Mouse (Mus musculus) adrenal gland, adult 2 months (tissue): ENCODE data around the gene Aars2. TPM values are rescaled to one million over a fixed set of nuclear protein-coding genes. Genes with fewer than 3 reads are reported as not detected.

Experiments
- DNase-seq: peaks from one replicate; pipeline ENCODE4 v3.0.0; 2021
- polyA plus RNA-seq: library from polyadenylated mRNA; depleted of rRNA; stranded (reverse); fragments of >200 nt; gene quantifications from 2 replicates; pipeline ENCODE4 v1.2.3, GENCODE M21; 2012
- total RNA-seq, 2 experiments: library from RNA; stranded (reverse); gene quantifications; 2 replicates each; pipeline ENCODE4 v1.2.3; 2021

Gene Aars2
- total and polyA plus RNA-seq, 3 experiments, result 13.3 to 23.3 (median 17.6) TPM

DNA sequence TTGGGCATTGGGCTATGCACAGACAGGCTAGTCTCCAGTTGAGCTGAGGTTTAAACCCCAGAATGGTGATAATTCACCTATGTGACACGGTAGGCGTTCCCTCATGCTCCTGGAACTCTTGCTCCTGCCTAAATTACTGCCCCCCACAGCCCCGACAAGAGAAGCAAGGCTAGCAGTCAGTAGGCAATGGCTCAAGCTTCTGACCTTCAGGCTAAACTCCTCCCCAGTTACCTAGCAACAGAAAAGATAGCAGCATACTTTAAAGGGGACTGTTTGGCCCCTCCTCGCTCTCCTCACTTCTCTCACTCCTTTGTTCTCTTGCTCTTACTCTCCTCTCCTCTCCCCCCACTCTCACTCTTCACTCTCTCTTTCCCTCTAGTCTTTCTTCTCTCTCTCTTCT, 5.7 kb upstream of the Aars2 start:
- peak; percentile 36 for DNase-seq

GRCm38 (mm10) chr17:45502324-45502723, 4.3 kb upstream of the Aars2 start:
- no peak for DNase-seq

DNA sequence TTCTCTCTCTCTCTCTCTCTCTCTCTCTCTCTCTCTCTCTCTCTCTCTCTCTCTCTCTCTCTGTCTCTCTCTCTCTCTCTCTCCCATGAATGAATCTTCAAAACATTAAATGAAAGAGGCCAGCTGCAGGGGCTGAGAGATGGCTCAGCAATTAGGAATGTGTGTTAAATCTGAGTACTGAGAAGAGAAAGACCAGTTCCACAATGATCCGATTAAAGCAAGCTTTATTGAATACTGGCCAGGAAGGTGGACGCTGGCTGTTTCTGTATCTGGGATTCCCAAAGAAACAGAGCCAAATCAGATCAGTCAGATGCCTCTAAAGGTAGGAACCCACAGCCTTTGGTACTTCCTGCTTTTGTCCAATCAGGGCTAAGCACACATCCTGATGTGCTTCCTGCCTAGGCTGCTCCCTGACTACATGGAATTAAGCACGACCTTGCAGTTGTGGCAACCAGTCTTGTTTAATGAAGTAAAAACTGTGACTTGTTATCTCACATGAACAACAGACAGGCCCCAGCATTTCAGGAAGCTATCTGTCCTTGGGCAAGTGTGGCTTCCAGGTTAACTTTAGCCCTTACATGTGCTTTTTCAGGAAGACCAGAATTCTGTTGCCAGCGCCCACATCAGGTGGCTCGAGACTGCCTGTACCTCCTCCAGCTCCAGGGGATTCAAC, 3.2 kb upstream of the Aars2 start:
- no peak for DNase-seq

- DNase-seq, result no peak
These were observed 638 bp upstream of the Aars2 start for GRCm38 (mm10) chr17:45505941-45506465.

GRCm38 (mm10) chr17:45510871-45511270, 4.2 kb downstream of the Aars2 start:
- DNase-seq, result no peak

DNA sequence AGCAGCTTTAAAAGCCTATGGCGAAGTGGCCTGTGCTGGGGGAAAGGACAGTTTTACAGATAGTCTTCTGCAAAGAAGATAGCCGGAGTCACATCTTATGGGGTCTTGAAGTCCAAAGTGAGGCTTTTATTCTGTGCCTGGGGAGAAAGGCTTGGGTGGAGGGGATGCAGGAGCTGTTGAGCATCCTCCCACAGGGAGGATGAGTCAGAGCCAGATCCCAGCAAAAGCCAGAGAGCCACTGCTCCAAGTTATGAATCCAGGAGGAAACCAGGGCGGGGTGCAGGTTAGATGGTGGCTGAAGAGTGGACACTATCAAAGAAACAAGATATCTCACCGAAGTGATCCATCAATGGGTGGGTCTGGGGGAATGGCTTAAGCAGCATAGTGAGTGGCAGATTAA, 5.1 kb downstream of the Aars2 start:
- DNase-seq, result no peak

GRCm38 (mm10) chr17:45515204-45515726, 8.6 kb downstream of the Aars2 start:
- no peak for DNase-seq

DNA sequence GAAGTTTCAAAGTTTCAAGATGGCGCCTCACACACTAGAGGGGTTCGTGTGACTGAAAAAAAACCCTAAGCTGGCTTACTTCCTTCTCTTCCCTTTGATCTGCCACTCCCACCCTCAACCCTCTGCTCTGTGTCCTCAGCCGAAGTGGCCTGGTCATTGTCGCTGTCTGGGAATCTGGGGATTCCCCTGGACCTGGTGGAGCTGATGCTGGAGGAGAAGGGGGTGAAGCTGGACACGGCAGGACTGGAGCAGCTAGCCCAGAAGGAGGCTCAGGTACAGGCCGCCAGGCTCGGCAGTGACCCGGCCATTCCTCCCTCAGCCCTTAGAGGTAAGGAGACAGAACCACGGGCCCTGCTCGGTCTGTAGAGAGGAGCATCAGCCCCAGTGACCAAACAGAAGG, 9.2 kb downstream of the Aars2 start:
- no peak for DNase-seq

DNA sequence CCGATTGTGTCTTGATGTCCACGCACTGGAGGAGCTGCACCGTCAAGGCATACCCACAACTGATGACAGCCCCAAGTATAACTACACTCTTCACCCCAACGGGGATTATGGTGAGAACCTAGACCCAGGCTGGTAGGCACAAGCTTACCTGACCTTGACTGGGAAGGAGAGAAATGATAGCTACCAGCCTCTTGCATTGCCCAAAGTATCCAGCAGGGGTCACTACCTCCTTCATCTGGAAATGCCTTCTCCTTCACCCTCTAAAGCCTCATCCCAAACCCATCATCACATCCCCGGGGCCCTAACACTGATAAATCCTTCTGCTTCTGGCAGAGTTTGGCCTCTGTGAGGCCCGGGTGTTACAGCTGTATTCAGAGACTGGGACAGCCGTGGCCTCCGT, 9.8 kb downstream of the Aars2 start:
- DNase-seq, result peak; percentile 63

DNA sequence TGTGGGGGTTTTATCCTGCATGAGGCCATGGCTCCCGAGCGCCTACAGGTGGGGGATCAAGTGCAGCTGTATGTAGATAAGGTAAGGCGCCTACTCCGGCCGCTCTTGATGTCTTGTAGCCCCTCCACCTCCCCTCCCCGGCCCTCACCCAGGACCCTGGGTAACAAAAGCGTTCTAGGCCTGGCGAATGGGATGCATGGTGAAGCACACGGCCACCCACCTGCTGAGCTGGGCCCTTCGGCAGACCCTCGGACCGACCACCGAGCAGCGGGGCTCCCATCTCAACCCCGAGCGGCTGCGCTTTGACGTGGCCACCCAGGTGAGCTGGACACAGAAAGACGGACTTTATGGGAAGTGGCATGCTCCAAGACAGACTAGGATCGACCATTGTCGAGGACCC, 10.5 kb downstream of the Aars2 start:
- no peak for DNase-seq

- no peak for DNase-seq
These were observed 11.0 kb downstream of the Aars2 start for GRCm38 (mm10) chr17:45517549-45518215.

- DNase-seq, result no peak
These were observed 12.3 kb downstream of the Aars2 start for GRCm38 (mm10) chr17:45518766-45519475.

GRCm38 (mm10) chr17:45520136-45520535, 13.5 kb downstream of the Aars2 start:
- DNase-seq, result no peak

- DNase-seq, result no peak
These were observed 16.6 kb downstream of the Aars2 start, which contains the start of gene Tcte1 for GRCm38 (mm10) chr17:45523263-45523662. Gene Tcte1, plus strand, starts transcription at chr17:45523434.

DNA sequence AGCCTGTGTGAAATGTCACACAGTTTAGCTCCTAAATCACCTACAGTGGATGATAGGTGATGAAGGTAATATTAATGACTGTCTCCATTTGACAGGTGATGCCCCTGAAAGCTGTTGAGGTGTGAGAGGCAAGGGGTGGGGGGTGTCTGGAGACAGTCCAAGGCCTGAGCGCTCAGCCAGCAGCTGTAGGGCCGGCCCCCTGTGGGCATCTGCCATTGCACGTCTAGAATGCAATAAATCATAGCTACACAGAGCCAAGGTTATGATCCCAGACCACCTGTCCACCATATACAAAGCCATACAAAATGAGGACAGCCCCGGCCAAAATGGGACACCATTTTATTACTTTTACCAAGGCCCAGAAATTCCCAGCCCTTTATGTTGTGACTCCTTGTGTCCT, 18.3 kb downstream of the Aars2 start:
- no peak for DNase-seq

GRCm38 (mm10) chr17:45526571-45526970, 19.9 kb downstream of the Aars2 start:
- DNase-seq, result no peak

GRCm38 (mm10) chr17:45530346-45530782, 23.7 kb downstream of the Aars2 start:
- DNase-seq, result no peak

GRCm38 (mm10) chr17:45532896-45533295, 26.3 kb downstream of the Aars2 start:
- no peak for DNase-seq

DNA sequence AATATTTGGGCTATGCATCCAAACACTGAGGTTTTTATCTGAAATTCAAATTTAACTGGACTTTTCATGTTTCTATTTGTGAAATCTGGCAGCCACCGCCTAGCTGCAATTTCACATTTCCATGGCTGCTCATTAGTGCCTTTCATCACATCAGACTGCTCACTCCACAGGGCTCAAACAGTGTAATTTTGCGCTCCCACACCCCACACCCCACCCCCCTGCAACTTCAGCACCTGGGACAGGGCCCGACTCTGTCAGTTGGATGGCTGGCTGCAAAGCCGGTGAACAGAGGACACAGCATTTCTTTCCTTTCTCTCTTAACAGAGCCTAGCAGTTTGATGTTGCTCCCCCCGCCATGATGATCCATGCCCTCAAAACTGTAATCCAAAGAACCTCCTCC, 29.6 kb downstream of the Aars2 start:
- DNase-seq, result no peak

GRCm38 (mm10) chr17:45538394-45538793, 31.8 kb downstream of the Aars2 start:
- DNase-seq, result no peak

DNA sequence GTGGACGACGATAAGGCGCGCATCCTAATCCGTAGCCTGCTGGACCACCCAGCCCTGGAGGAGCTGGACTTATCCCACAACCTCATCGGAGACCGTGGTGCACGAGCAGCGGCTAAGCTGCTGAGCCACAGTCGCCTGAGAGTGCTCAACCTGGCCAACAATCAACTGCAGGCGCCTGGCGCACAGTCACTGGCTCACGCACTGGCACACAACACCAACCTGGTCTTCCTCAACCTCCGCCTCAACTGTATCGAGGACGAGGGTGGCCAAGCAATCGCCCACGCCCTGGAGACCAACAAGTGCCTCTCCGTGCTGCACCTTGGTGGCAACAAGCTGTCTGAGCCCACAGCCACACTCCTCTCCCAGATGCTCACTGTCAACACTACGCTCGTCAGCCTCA, 33.0 kb downstream of the Aars2 start:
- DNase-seq, result no peak

DNA sequence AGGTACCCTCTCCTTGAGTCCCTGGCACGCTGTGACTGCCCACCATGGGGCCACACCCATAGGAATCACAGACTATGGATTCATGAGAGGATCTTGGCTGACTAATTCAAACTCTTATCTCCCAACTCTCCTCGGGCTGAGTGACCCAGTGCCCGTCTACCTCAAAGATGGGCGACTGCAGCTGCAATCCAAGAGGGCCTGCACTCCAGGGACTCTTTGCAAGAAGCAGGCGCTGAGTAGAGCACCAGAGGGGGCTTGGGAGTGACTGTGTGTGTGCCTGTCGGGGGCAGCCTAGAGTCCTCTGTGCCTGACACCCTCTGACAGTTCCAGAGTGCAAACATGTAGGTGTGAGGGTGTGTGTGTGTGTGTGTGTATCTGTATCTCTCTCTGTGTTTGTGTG, 35.5 kb downstream of the Aars2 start:
- no peak for DNase-seq

DNA sequence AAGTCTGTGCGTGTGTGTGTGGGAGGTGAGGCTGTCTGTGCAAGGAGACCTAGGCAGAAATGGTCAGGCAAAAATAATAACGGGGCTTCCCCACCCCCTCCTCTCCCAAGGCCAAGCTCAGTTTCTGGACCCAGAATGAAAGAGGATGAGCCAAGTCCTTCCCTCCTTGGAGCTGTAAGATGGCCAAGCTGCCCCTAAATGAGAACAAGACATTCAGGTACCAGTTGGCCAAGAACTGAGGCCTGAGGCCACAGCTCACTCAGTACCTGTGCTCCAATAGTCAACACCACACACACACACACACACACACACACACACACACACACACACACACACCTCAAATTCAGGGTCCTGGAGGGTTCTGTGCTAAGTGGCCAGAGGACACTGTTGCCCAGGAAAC, 36.1 kb downstream of the Aars2 start:
- DNase-seq, result no peak
